Mouse (Mus musculus) hindbrain, embryonic 10.5 days (tissue): ENCODE results near the gene Tex45. TPM values are rescaled to one million over a fixed set of nuclear protein-coding genes. Genes with fewer than 3 reads are reported as not detected.

ENCODE experiments used
- DNase-seq: peaks from one replicate; pipeline ENCODE4 v3.0.0-alpha.2; 2017; ENCODE audit warnings: low spot score
- H3K27ac ChIP-seq: fragments of 300-500 bp; sonication (generic); 2 replicates; pipeline ENCODE4 v1.5.1; 2016; ENCODE audit warnings: mild to moderate bottlenecking, moderate library complexity
- H3K27me3 ChIP-seq: fragments of 300-500 bp; sonication (generic); 2 replicates; pipeline ENCODE4 v1.6.1; 2016; ENCODE audit warnings: mild to moderate bottlenecking; ENCODE audit not compliant: poor library complexity, insufficient read depth, severe bottlenecking
- H3K36me3 ChIP-seq: fragments of 300-500 bp; sonication (generic); 2 replicates; pipeline ENCODE4 v1.6.1; 2016; ENCODE audit warnings: mild to moderate bottlenecking, moderate library complexity
- H3K4me1 ChIP-seq: fragments of 300-500 bp; sonication (generic); replicated peaks from 2 replicates; pipeline ENCODE4 v1.6.1; 2016; ENCODE audit warnings: mild to moderate bottlenecking
- H3K4me3 ChIP-seq: fragments of 300-500 bp; sonication (generic); 2 replicates; pipeline ENCODE4 v1.5.1; 2016; ENCODE audit warnings: mild to moderate bottlenecking, moderate library complexity
- H3K9me3 ChIP-seq: fragments of 300-500 bp; sonication (generic); 2 replicates; pipeline ENCODE4 v1.6.1; 2016; ENCODE audit warnings: mild to moderate bottlenecking, moderate library complexity
- WGBS: fragments of 180-500 bp; shearing (Covaris S2); methylation state at CpG from one replicate; pipeline ENCODE4 v1.1.7; 2016; 5-methylcytosine and 5-hydroxymethylcytosine counted together
- polyA plus RNA-seq: library from polyadenylated mRNA; unstranded; fragments of >200 nt; fragmentation: Nextera tagmentation; extraction: Ambion mirVana; gene quantifications from 2 replicates; pipeline ENCODE4 v1.2.1, GENCODE M21; 2016

Tex45 gene
- polyA plus RNA-seq, 1 experiment from 2014 or later, result not detected

DNA sequence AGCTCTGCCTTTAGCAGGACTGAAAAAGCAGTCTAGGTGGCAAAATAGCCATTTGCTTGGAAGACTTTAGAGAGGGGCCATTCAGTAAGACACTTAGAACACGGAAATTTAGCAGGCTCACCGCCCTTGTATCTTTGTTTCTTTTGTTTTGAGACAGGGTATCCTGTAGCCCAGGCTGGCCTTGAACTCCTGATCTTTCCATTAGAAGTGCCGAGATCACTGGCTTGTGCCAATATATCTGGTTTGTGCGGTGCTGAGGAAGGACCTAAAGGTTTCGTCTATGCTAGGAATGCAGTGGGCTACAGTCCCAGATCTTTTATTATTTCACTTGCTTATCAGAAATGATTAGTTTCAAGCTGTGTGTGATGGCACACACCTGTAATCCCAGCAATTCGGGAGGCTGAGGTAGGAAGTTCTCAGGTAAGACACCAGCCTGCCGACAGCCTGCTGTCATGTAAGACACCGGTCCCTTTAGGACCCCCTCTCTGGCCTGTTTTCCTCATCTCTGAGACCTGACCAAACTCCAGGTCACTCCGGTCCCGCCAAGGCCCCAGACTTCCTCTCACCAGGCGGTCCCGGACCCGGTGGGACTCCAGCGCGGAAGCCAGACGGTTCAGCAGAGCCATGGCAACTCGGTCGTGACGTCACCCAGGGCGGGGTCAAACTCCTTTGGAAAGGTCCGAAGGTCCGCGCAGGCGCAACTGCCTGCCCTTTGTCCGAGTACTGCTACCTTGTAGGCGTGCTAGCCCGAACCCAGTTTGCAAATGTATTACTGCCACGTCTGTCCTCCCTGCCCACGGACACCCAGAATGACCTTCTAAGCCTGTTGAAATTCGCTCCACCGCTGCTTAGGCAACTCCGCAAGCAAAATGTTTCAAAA, 3.4 kb upstream of the Tex45 start, which contains the start of gene Pex11g:
Pex11g (minus strand) TSS at position 675 of the 880 bp plus-strand sequence.
- 8% methylated on average over 32 of the region's 32 CpGs for WGBS
- Histone ChIP-seq H3K4me3 (peak within 1 kb of the TSS; percentile 56), H3K27ac (peak within 1 kb of the TSS; percentile 96), H3K27me3 (no peaks in the 10 kb centered on the region), H3K36me3 (no peaks in the 10 kb centered on the region), H3K4me1 (peaks cover 11% of the 10 kb centered on the region), H3K9me3 (no peaks in the 10 kb centered on the region)
- peak; percentile 98 for DNase-seq

DNA sequence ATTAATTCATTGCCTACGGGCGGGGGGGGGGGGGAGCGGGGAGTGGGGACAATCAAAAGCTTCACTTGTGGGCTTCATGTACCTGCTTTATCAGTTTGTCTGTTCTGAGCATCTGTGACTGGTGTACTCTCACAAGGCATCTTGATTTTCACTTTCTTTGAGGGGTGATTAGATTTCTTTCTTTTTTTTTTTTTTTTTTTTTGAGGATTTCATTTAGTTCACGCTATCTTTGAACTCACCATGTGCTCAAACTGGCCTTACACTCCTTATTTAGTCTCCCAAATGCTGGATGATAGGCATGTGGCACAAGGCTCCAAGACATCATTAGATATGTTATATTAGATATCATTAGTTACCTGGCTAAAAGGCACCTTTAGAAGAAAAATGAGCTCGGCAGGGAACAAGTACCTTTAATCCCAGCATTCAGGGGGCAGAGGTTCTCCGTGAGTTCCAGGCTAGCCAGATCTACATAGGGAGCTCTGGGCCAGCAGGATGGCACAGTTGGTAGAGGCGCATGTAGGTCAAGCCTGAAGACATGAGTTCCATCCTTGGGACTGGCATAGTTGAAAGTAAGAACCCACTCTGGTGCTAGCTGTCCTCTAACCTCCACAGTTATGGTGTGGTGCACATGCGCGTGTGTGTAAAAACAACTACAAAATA, 2.6 kb upstream of the Tex45 start:
- 54% methylated on average over 9 of the region's 9 CpGs for WGBS
- Histone ChIP-seq H3K27ac (peak overlapping the region; percentile 96), H3K9me3 (no peaks in the 10 kb centered on the region), H3K36me3 (no peaks in the 10 kb centered on the region), H3K27me3 (no peaks in the 10 kb centered on the region), H3K4me3 (peak overlapping the region; percentile 56), H3K4me1 (peaks cover 11% of the 10 kb centered on the region)
- peak; percentile 8 for DNase-seq

DNA sequence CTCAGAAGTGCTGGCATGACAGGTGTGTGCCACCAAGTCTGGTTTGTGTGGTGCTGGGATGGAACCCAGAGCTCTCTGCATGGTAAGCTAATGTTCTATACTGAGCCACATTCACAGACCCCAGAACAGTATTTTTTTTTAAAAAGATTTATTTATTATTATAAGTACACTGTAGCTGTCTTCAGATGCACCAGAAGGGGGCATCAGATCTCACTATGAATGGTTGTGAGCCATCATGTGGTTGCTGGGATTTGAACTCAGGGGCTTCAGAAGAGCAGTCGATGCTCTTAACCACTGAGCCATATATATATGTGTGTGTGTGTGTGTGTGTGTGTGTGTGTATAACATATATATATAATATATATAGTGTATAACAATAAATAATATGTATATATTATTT, 1.8 kb upstream of the Tex45 start:
- Histone ChIP-seq H3K9me3 (no peaks in the 10 kb centered on the region), H3K27me3 (no peaks in the 10 kb centered on the region), H3K36me3 (no peaks in the 10 kb centered on the region), H3K27ac (peak overlapping the region; percentile 96), H3K4me3 (no peak overlapping the region), H3K4me1 (peaks cover 11% of the 10 kb centered on the region)
- 86% methylated on average over 1 of the region's 1 CpGs for WGBS
- DNase-seq, result no peak

DNA sequence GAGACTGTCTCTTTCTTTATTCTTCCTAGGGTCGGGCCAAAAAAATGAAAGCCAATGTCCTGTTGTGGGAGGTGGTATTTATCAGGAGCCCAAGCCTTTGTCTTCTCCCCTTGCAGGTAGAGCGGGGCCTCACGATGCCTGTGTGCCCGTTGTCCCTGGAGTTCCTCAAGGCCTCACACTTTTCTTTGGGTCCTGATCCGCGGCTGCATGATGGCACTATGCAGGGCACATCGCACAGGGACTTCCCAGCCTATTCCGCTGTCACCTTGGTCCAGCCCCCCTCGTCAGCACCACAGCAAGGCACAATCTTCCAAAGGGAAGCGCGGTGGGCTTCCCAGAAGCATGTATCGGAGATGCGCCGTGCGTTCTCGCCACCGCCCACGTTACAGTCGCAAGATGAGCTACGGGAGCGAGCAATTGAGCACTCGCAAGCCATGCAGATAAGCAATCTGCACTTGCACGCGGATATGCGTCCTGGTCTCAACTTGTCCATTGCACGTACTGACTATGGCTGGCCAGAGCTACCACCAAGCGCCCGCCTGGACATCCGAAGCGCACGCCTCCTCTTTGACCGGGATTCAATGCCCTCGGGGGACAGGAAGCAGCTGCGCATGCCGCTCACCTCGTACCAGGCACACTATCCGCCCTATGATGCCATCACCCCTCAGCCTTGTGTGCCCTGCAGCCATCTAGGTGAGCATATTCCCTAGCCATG, 5.2 kb downstream of the Tex45 start:
- peak overlapping the region; percentile 43 for H3K4me3 ChIP-seq
- peak overlapping the region; percentile 50; the same call in 1 of the 2 replicates for H3K27ac ChIP-seq
- no peaks in the 10 kb centered on the region for H3K9me3 ChIP-seq
- peaks cover 6% of the 10 kb centered on the region; the same call in 1 of the 2 replicates for H3K4me1 ChIP-seq
- 35% methylated on average over 37 of the region's 37 CpGs for WGBS
- peak; percentile 20 for DNase-seq
- no peaks in the 10 kb centered on the region for H3K36me3 ChIP-seq
- peaks cover 26% of the 10 kb centered on the region for H3K27me3 ChIP-seq

DNA sequence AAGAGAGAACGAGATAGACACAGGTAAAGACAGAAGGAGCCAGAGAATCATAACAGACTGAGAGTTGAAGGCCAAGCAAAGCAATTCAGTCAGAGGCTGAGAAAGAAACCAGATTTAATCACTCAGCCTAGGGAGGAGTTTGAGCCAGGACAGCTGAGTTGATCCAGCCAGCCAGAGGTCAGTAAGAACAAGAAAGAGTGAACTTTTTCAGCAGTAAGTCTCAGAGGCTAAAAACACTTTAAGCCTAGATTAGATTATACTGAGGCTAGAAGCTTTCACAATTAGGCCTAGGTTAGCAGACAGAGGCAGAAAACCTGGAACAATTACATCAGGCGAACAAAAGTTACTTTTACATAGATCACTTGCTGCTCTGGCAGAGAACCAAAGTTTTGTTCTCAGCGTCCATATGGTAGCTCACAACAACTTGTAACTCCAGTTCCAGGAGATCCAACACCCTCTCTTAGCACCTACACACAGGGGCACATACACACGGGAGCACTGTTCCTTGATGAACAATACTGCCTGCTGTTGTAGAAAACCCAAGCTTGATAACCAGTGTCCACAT, 9.6 kb downstream of the Tex45 start:
- Histone ChIP-seq H3K4me3 (no peak overlapping the region), H3K4me1 (peaks cover 6% of the 10 kb centered on the region; the same call in 1 of the 2 replicates), H3K36me3 (no peaks in the 10 kb centered on the region), H3K27me3 (peaks cover 24% of the 10 kb centered on the region), H3K9me3 (no peaks in the 10 kb centered on the region), H3K27ac (no peak overlapping the region)
- WGBS, result 80% methylated on average over 4 of the region's 4 CpGs
- DNase-seq, result no peak

DNA sequence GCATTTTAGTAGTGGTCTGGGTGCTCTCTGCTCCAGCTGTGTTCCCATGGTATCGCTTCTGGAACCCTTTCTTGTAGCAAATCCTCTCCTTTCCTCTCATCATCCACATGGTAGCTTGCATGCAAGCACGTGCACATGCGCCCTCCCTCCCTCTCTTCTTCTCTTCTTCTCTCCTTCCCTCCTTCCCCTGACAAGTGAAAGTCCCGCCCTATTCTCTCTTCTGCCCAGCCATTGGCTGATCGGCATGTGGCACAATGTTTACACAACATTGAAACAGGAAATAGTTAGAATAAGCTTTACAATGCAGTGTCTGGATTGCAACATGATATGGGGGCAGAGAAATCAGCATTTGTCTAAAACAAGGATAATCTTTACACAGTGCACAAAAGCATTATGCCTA, 10.9 kb downstream of the Tex45 start:
- WGBS, result 70% methylated on average over 5 of the region's 5 CpGs
- no peak overlapping the region for H3K4me3 ChIP-seq
- peaks cover 11% of the 10 kb centered on the region for H3K27me3 ChIP-seq

DNA sequence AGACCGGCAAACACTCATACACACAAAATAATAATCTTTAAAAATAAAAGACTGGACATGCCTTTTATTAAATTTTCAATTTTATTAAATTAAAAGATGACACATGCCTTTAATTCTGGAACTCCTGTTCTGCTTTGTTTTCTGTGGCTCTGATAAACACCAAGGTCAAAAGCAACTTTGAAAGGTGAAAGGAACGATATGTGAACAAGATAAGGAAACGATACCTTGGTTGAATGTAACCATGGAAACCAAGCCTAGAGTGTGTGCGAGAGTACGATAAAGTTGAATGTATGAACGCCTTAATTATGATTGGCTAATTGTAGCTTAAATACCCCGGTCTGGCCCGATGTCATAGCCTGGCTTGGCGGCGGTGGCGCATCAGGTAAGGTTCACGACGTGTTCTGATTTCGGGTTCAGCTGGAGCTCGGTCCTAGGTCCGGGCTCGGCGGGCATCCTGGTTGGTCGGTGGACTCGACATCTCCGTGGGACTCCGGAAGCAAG, 11.6 kb downstream of the Tex45 start:
- H3K27me3 ChIP-seq, result peaks cover 6% of the 10 kb centered on the region; the same call in 1 of the 2 replicates
- no peaks in the 10 kb centered on the region for H3K36me3 ChIP-seq
- DNase-seq, result no peak
- H3K4me3 ChIP-seq, result no peak overlapping the region
- no peaks in the 10 kb centered on the region for H3K4me1 ChIP-seq
- H3K9me3 ChIP-seq, result no peaks in the 10 kb centered on the region; the same call in 1 of the 2 replicates
- no peak overlapping the region for H3K27ac ChIP-seq
- WGBS, result 91% methylated on average over 22 of the region's 22 CpGs

More for the DNA sequence above, 10.9 kb downstream of the Tex45 start:
- Histone ChIP-seq H3K36me3 (no peaks in the 10 kb centered on the region), H3K27ac (no peak overlapping the region), H3K4me1 (no peaks in the 10 kb centered on the region), H3K9me3 (no peaks in the 10 kb centered on the region)
- no peak for DNase-seq

DNA sequence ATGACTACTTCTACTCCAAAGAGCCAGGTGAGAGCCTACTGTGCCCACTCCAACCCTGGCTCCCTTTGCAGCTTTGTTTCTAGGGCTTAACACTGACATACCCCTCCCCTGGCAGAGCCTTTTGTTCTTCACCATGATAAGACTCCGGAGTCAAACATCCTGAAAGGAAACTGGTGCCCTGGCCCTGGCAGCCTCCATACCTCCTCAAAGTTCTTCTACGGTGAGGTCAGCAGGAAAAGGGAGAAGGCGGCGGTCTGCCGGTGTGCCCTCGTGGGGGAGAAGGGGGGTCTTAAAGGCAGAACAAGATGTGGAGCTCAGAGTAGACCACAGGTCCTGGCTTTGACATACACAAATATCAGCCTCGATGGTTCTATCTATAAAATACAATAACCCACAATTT, 12.9 kb downstream of the Tex45 start:
- Histone ChIP-seq H3K36me3 (no peaks in the 10 kb centered on the region), H3K27me3 (no peaks in the 10 kb centered on the region), H3K9me3 (no peaks in the 10 kb centered on the region; the same call in 1 of the 2 replicates), H3K27ac (no peak overlapping the region), H3K4me3 (no peak overlapping the region), H3K4me1 (no peaks in the 10 kb centered on the region)
- WGBS, result 83% methylated on average over 7 of the region's 7 CpGs
- DNase-seq, result no peak

DNA sequence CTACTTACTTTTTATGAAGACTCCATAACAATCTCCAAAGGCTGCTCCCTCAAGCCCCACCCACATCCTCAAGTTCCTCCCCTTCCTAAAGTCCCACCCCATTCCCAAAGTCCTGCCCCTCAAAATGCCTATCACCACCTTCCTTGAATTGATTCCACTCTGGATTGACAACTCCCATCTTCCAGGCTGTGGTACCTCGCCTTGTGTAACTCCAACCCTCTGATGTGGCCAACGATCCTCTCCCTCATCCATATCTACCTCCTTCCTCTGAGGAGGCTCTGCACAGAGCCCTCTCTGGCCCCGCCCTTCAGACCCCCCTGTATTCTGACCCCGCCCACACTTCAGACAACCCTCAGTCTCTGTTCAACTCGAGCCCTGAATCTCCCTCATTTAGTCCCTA, 14.5 kb downstream of the Tex45 start:
- no peaks in the 10 kb centered on the region for H3K36me3 ChIP-seq

DNA sequence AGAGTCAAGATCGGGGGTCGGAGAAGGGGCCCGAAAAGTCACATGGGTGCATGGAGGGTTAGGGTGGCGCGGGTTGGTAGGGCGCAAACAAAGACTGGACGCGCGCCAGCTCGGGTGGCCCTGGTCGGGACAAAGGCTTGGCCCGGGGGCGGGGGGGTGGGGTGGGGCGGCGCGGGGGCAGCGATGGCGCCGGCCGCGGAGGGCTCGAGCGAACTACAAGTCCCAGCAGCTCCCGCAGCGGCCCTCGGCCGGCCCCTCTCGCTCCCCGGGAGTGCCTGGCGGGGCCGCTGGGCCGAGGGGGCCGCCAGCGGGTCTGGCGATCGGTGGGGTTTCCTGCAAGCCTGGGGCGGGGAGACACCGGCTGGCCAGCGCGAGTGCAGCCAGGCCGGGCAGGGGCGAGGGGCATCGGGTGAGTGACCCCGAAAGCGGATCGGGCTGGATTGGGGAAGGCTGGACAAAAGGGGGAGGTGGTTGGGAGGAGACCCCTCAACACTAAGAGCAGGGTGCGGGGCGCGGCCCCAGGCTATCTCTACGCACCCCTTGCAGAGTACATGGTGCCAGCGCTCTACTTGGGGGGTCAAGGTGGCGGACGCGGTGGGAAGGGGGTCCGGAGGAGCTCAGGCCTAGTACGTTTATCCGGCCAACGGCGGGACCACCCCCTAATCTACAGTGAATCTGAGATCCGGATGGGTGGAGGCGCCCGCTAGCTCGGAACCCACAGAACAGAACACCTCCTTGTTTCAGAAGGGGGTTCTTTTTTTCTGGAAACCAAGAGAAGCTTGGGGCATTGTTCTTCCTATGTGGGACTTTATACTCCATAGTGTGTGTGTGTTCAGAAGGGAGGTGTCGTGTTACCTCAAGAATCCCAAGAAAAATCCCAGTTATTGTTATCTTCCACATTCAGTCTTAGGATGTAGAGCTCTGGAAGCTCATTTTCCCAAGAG, 22.5 kb downstream of the Tex45 start, which contains the start of gene Zfp358:
Zfp358 (plus strand) TSS at position 238 of the 944 bp plus-strand sequence.
- WGBS, result under 1% methylated on average over 64 of the region's 64 CpGs
- DNase-seq, result peak; percentile 90
- Histone ChIP-seq H3K4me3 (peak within 1 kb of the TSS; percentile 89), H3K36me3 (peaks cover 40% of the 10 kb centered on the region), H3K27me3 (no peaks in the 10 kb centered on the region), H3K9me3 (peaks cover 26% of the 10 kb centered on the region), H3K4me1 (peaks cover 21% of the 10 kb centered on the region), H3K27ac (peak within 1 kb of the TSS; percentile 99)

More for the DNA sequence above, 14.5 kb downstream of the Tex45 start:
- no peak for DNase-seq
- no peak overlapping the region for H3K4me3 ChIP-seq
- no peak overlapping the region for H3K27ac ChIP-seq
- 23% methylated on average over 5 of the region's 5 CpGs for WGBS
- no peaks in the 10 kb centered on the region for H3K4me1 ChIP-seq
- no peaks in the 10 kb centered on the region for H3K27me3 ChIP-seq
- no peaks in the 10 kb centered on the region; the same call in 1 of the 2 replicates for H3K9me3 ChIP-seq

DNA sequence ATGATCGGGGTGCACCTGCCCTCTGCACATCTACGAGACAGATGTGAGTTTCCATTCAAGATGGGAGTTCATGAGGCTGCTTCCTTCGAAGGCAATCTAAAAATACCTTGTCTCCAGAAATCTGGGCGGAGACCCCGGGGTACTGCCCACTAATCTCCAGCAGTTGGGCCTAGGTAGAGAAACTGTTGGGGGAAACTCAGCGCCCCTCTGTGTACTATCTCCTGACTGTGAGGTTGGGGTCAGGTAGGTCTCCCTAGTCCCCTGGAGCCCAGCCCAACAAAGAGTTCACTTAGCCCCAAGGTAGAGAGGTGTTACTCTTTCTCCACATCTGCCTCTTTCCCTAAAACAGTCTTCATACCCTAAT, 23.2 kb downstream of the Tex45 start:
- Histone ChIP-seq H3K4me3 (peak overlapping the region; percentile 89), H3K36me3 (peaks cover 45% of the 10 kb centered on the region), H3K27me3 (no peaks in the 10 kb centered on the region), H3K27ac (peak overlapping the region; percentile 99), H3K4me1 (peaks cover 21% of the 10 kb centered on the region), H3K9me3 (peaks cover 26% of the 10 kb centered on the region)
- DNase-seq, result no peak
- WGBS, result 50% methylated on average over 6 of the region's 6 CpGs
